Comparison of ENCODE assay signal across 14 mouse cellular contexts in genomic region chr8:95134186-95134585, GRCm38 (mm10).
"Had no signal": no experiment of that assay in that cellular context is flagged by ENCODE, and none has a peak within 500 bp of the region (broad histone marks: within the 10 kb centered on the region; RNA-seq: fewer than 3 reads in every experiment).

No protein-coding gene starts in this region.

- H3K27ac ChIP-seq: midbrain, embryonic 10.5 days; midbrain, embryonic 12.5 days; midbrain, embryonic 15.5 days; neural tube, embryonic 12.5 days; stomach, embryonic 15.5 days; stomach, postnatal 0 days had no signal

- H3K4me2 ChIP-seq: lung, embryonic 14.5 days; midbrain, embryonic 12.5 days; midbrain, embryonic 15.5 days; neural tube, embryonic 12.5 days; stomach, embryonic 15.5 days had no signal

- H3K36me3 ChIP-seq: midbrain, embryonic 10.5 days; midbrain, embryonic 12.5 days; midbrain, embryonic 15.5 days; neural tube, embryonic 12.5 days; stomach, embryonic 15.5 days had no signal

- H3K27me3 ChIP-seq: stomach, embryonic 15.5 days had no signal

- H3K9ac ChIP-seq: lung, embryonic 14.5 days; midbrain, embryonic 12.5 days; midbrain, embryonic 15.5 days; neural tube, embryonic 12.5 days; stomach, embryonic 15.5 days had no signal

- ATAC-seq: midbrain, embryonic 15.5 days had no signal

- DNase-seq: lung, adult 18-20 months; lung, embryonic 14.5 days; lung, postnatal 10 days; lung, postnatal 4 days; right cerebral cortex, postnatal 14 days; thymus, adult 2 months; thymus, postnatal 25 days; thymus, postnatal 4 days had no signal

- H3K4me3 ChIP-seq: midbrain, embryonic 10.5 days; midbrain, embryonic 12.5 days; midbrain, embryonic 15.5 days; neural tube, embryonic 12.5 days; stomach, embryonic 15.5 days had no signal

- H3K9me3 ChIP-seq: midbrain, embryonic 10.5 days; midbrain, embryonic 12.5 days; midbrain, embryonic 15.5 days; neural tube, embryonic 12.5 days; stomach, embryonic 15.5 days had no signal
